Mouse (Mus musculus): Measurements from ENCODE around the gene Abcc10. TPM values are rescaled to one million over a fixed set of nuclear protein-coding genes. Genes with fewer than 3 reads are reported as not detected.
A peak's percentile ranks its signal among the peaks of the same experiment; 100 is the strongest.

Abcc10 gene
- total RNA-seq (2012; rRNA removed) = 3.6 and 4.1 TPM in 2 replicates
- total RNA-seq (2014; rRNA removed) = 1.1 and 1.4 TPM in 2 replicates
- polyA plus RNA-seq (2012; ENCODE audit: insufficient read length, low read depth) = 2.7 and 3.8 TPM in 2 replicates

DNA sequence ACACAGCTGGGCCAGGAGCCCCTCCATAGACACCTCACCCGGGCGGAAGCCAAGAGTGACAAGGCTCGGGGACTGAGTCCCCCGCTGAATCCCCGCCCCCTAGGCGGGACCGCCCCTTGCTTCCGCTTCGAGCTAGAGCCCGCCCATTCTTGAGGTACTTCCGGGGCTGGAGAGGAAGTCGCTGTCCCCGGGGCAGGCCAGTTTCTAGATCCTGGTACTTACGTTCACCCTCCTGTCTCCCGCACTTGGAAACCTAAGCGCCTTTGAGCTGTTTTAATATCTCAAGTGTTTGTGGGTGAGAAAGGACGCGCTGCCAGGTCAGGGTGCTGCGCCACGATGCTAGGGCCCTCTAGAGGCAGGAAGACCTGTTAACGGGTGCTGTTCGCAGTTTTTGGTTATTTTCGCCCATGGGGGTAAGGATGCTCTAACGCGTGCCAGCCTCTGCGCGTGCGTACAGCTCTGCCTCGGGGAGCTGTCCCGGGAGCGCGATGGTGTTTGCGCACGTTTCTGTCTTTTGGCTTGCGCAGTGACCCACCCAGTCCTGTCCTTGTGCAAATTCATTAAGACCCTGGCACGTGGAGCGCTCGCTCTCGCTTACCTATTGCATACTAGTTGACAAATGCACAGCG lies at the start of gene Abcc10:
Abcc10 (minus strand) TSS at position 447 of the 629 bp plus-strand sequence.
- dilution Hi-C loops (cut with MboI; ENCODE audit: extremely low pct_ligation_motif_present, extremely low pct_unique_long_range_greater_than_20kb, low sequenced_read_pairs) = no loop called here
- Histone ChIP-seq H3K9me3 (replicated peaks; ENCODE audit: low read length) (peaks cover 4% of the 10 kb centered on the region), H3K4me1 (ENCODE audit: control insufficient read depth in 1 of 2, insufficient read depth in 2 of 2) (peaks cover 0 to 13% of the 10 kb centered on the region in 2 experiments; a peak in 2 of 4 replicates), H3K27me3 (replicated peaks) (no peaks in the 10 kb centered on the region), H3K79me2 (replicated peaks; ENCODE audit: control insufficient read depth, extremely low read depth, insufficient read depth, poor library complexity, severe bottlenecking) (no peaks in the 10 kb centered on the region), H3K27ac (ENCODE audit: insufficient read depth, low read depth) (peak within 1 kb of the TSS; percentile 58), H3K9ac (ENCODE audit: insufficient read depth, low read depth) (peak within 1 kb of the TSS; percentile 72), H3K4me2 (ENCODE audit: insufficient read depth, low read depth, poor library complexity, severe bottlenecking) (peak within 1 kb of the TSS; percentile 85), H3K36me3 (replicated peaks in 1 of 2; ENCODE audit: control insufficient read depth in 1 of 2, insufficient read depth in 1 of 2, low read length in 1 of 2) (peaks cover 3 to 18% of the 10 kb centered on the region in 2 experiments), H3K4me3 (replicated peaks in 1 of 3; ENCODE audit: low read depth in 2 of 3, low read length in 2 of 3, poor library complexity in 1 of 3) (peak within 1 kb of the TSS; percentile 77 to 92 (median 88))
- peak; percentile 96 for DNase-seq (ENCODE audit: extremely low read depth)
- TF ChIP-seq MAX (IDR thresholded peaks at IDR 0.05; ENCODE audit: low read length) (peak; percentile 91), MEF2A (IDR thresholded peaks at IDR 0.05; ENCODE audit: borderline replicate concordance, low read depth, low read length) (peak; percentile 25; the same call in 1 of the 2 replicates), KAT2A (IDR thresholded peaks at IDR 0.05; ENCODE audit: insufficient replicate concordance, low read length) (peak; percentile 58; the same call in 1 of the 2 replicates), ZMIZ1 (IDR thresholded peaks at IDR 0.05; ENCODE audit: low read depth, low read length) (peak; percentile 94), CHD2 (IDR thresholded peaks at IDR 0.05; ENCODE audit: low read length) (no peak), E2F4 (IDR thresholded peaks at IDR 0.05; ENCODE audit: insufficient replicate concordance, low read depth, low read length) (no peak), PAX5 (IDR thresholded peaks at IDR 0.05; ENCODE audit: low read length) (no peak), SIN3A (IDR thresholded peaks at IDR 0.05; ENCODE audit: low read length) (no peak; the same call in 1 of the 2 replicates), UBTF (IDR thresholded peaks at IDR 0.05; ENCODE audit: low read depth, low read length) (no peak), MXI1 (IDR thresholded peaks at IDR 0.05; ENCODE audit: low read depth, low read length) (peak; percentile 88), ZC3H11A (IDR thresholded peaks at IDR 0.05; ENCODE audit: low read depth, low read length) (no peak), USF1 (IDR thresholded peaks at IDR 0.05; ENCODE audit: low read depth, low read length) (no peak), CHD1 (IDR thresholded peaks at IDR 0.05; ENCODE audit: low read depth, low read length) (no peak), USF2 (conservative IDR thresholded peaks at IDR 0.05; ENCODE audit: low read depth, low read length) (no peak), ZNF384 (IDR thresholded peaks at IDR 0.05; ENCODE audit: low read depth, low read length) (no peak), POLR2A (IDR thresholded peaks at IDR 0.05; ENCODE audit: low read depth, low read length) (peak; percentile 95), CTCF (conservative IDR thresholded peaks at IDR 0.05 in 1 of 2, IDR thresholded peaks at IDR 0.05 in 1 of 2; ENCODE audit: low read depth in 2 of 2, low read length in 2 of 2) (peak in 1 of 2 experiments; percentile 53; a peak in 2 of 4 replicates), ETS1 (conservative IDR thresholded peaks at IDR 0.05; ENCODE audit: low read depth, low read length) (no peak; the same call in 1 of the 2 replicates), RCOR1 (conservative IDR thresholded peaks at IDR 0.05; ENCODE audit: low read depth, low read length) (no peak), NRF1 (IDR thresholded peaks at IDR 0.05; ENCODE audit: low read depth, low read length) (peak; percentile 94), TBP (conservative IDR thresholded peaks at IDR 0.05; ENCODE audit: low read depth, low read length) (peak; percentile 67), EP300 (IDR thresholded peaks at IDR 0.05; ENCODE audit: low read length) (no peak), JUN (IDR thresholded peaks at IDR 0.05; ENCODE audit: insufficient read depth, low read depth, low read length) (no peak; the same call in 1 of the 2 replicates), HCFC1 (IDR thresholded peaks at IDR 0.05; ENCODE audit: low read depth, low read length) (peak; percentile 79), SMC3 (IDR thresholded peaks at IDR 0.05; ENCODE audit: low read depth, low read length) (no peak), MAZ (IDR thresholded peaks at IDR 0.05; ENCODE audit: low read depth, low read length) (no peak), RAD21 (IDR thresholded peaks at IDR 0.05; ENCODE audit: low read depth, low read length) (no peak), BHLHE40 (IDR thresholded peaks at IDR 0.05; ENCODE audit: low read depth, low read length) (peak; percentile 97), ZKSCAN1 (IDR thresholded peaks at IDR 0.05; ENCODE audit: borderline replicate concordance, low read depth, low read length) (no peak), TCF12 (IDR thresholded peaks at IDR 0.05; ENCODE audit: low read depth, low read length) (peak; percentile 85; the same call in 1 of the 2 replicates), IRF4 (IDR thresholded peaks at IDR 0.05; ENCODE audit: low read depth, low read length) (no peak), MYC (IDR thresholded peaks at IDR 0.05; ENCODE audit: low read depth, low read length) (peak; percentile 96), JUND (conservative IDR thresholded peaks at IDR 0.05; ENCODE audit: low read depth, low read length) (no peak), MAFK (IDR thresholded peaks at IDR 0.05; ENCODE audit: insufficient replicate concordance, low read length) (no peak), NELFE (IDR thresholded peaks at IDR 0.05; ENCODE audit: low read depth, low read length) (peak; percentile 91), GABPA (IDR thresholded peaks at IDR 0.05; ENCODE audit: insufficient replicate concordance, low read depth, low read length) (no peak), POLR2AphosphoS2 (IDR thresholded peaks at IDR 0.05; ENCODE audit: low read depth, low read length) (peak; percentile 90), ELF1 (IDR thresholded peaks at IDR 0.05; ENCODE audit: low read depth, low read length) (peak; percentile 96)
- in situ Hi-C loops (cut with MboI; ENCODE audit: low pct_ligation_motif_present, low pct_unique_long_range_greater_than_20kb, low sequenced_read_pairs) = no loop called here

Measured in CH12.LX (cell line).